Mouse (Mus musculus) urinary bladder, postnatal 25 days (tissue): ENCODE measurements around the gene Sav1.

ENCODE experiments used
- DNase-seq: peaks from one replicate; pipeline ENCODE4 v3.0.0; 2022; ENCODE audit warnings: low spot score

Gene Sav1

GRCm38 (mm10) chr12:69986786-69987497 lies at the start of gene Sav1:
TSS of gene Sav1 (minus strand) at chr12:69987002.
- DNase-seq = peak; percentile 83

GRCm38 (mm10) chr12:70026233-70026632 lies 39.4 kb upstream of the Sav1 start:
- DNase-seq = no peak

DNA sequence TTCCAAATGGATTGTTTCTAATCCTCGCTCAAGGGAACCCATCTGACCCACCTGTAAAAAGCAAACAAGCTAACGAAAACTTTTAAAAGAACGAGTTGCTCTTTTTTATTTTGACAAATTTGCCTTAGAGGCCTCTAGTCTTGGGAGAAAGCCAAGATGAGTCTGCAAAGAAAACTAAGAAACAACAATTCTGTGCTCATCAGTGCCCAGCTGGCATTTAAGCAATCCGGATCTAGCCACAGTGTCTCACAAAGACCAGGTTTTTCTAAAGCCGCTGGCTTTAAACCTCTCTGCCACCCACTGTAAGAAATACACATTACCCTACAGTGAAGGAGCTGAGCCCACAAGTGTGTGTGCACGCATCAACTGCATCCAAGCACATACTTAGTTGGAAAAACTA lies 38.6 kb upstream of the Sav1 start:
- DNase-seq = no peak

DNA sequence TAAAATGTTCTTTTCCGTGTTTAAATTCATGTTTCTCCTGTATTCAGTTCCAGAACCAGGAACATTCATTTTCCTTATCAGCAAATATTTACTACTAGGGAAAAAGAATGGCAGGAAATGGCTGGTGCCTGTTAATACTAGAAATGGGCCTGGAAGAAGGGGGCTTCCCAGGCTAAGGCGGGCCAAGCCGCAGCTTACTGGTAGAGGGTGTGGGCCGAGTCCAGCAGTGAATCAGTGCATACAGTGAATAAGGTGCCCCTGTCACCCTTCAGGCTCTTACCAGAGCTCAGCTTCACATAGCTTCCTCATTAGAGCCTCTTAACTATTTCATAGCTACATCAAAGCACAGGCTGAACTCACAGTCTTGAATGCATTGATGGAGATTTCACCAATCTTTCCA lies 36.8 kb upstream of the Sav1 start:
- no peak for DNase-seq

- DNase-seq = no peak
Measured at GRCm38 (mm10) chr12:70018153-70018552, 31.4 kb upstream of the Sav1 start.

DNA sequence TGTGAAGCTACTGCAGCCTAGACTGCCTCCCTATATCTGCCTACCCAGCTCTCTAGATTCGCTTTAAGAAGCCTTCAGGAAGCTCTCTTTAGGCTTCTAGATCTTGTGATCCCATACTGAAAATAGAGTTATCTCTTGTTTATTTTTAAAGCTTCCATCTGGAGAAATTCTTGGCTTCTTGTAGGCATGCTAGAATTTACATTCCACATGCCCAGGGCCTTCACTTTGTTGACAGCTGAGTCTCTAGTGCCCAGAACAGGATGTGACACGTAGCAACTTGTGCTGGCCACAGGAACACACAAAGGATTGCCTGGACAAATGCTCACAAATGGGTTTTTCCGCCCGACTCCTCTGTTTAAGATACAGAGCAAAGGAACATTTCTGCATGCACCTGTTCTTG lies 29.1 kb upstream of the Sav1 start:
- DNase-seq = no peak

- no peak for DNase-seq
Measured at GRCm38 (mm10) chr12:70011681-70012080, 24.9 kb upstream of the Sav1 start.

- no peak for DNase-seq
Measured at GRCm38 (mm10) chr12:70010356-70010755, 23.6 kb upstream of the Sav1 start.

DNA sequence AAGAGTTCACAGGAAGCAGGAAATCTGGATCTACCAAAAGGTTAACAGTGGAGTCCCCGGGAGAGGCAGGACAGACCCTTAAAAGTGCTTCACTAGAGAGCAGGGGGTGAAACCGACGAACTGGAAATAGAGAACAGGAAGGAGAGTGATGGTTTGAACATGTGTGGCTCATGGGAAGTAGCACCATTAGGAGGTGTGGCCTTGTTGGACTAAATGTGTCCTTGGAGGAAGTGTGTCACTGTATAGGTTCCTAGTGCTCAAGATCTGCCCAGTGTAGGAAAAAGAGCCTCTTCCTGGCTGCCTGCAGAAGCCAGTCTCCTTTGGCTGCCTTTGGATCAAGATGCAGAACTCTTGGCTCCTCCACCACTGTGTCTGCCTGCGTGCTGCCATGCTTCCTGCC lies 18.3 kb upstream of the Sav1 start:
- no peak for DNase-seq

- no peak for DNase-seq
Measured at GRCm38 (mm10) chr12:69998186-69998983, 11.6 kb upstream of the Sav1 start.

DNA sequence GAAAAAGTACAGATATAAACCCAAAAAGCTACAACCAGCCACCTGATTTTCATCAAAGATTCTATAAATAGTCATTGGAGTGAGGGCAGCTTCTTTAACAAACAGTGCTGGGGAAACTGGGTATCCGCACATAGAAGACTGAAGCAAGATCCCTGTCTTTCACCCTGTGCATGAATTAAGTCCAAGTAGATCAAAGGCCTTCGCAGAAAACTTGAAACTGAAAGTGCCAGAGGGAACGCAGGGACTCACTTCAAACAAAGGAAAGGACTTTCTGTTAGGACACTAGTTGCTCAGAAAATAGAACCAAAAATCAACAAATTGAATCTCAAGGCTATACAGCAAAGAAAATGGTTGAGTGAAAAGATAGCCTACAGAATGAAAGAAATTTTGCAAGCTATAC lies 8.6 kb upstream of the Sav1 start:
- DNase-seq = no peak

GRCm38 (mm10) chr12:69986241-69986762 lies 500 bp downstream of the Sav1 start:
- DNase-seq = peak; percentile 12

- DNase-seq = no peak
Measured at GRCm38 (mm10) chr12:69985546-69985945, 1.3 kb downstream of the Sav1 start.

DNA sequence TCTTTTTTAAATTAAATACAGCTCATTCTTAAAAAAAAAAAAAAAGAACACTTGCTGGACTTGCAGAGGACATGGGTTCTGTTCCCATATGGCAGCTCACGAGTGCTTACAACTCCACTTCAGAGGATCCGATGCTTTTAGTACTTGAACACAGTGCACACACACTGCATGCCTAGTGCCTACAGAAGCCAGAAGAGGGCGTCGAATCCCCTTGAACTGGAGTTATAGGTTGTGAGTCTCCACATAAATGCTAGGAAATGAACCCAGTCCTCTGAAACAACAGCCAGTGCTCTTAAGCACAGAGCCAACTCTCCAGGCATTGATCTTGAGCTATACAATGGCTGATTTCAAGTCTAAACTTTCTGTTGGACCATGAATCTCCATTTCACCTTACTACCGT lies 3.9 kb downstream of the Sav1 start:
- no peak for DNase-seq

- no peak for DNase-seq
Measured at GRCm38 (mm10) chr12:69977376-69977998, 9.3 kb downstream of the Sav1 start.

DNA sequence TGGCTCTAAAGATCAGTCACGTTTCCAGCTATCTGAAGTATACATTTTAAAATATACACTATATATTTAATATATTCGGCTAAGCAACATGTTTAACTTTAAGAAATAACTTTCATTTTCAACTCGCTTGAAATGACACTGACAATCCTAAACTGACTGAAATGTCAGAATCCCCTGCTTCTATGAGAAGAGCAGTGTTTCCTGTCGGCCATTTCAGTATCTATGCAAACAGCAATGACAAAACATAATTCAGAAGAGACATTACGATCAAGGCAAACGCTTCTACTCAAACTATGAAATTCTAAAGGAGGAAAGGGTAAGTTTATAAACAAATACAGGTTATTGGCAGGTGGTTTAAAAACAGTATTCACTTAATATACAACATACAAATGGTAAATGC lies 10.1 kb downstream of the Sav1 start:
- no peak for DNase-seq

GRCm38 (mm10) chr12:69973666-69974065 lies 13.1 kb downstream of the Sav1 start:
- DNase-seq = no peak

DNA sequence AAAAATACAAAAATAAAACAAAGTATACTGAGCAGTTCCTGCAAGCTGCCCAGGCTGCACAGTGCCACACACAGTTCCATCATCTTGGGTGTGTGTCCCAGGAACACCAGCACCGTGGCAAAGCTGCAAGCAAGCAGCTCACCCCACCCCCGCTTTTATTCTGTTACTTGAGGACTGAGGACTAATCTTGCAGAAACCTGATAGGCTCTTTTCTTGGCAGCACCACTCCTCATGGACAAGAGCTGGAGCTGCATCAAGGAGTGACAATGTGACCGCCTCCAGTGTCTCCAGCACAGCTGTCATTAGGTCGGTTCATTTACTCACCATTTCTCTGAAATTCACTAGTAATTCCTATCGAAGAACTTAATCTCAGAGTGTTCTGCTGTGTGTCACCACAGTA lies 18.6 kb downstream of the Sav1 start:
- DNase-seq = no peak

- no peak for DNase-seq
Measured at GRCm38 (mm10) chr12:69967112-69967511, 19.7 kb downstream of the Sav1 start.

- no peak for DNase-seq
Measured at GRCm38 (mm10) chr12:69966071-69966470, 20.7 kb downstream of the Sav1 start.

GRCm38 (mm10) chr12:69965644-69966043 lies 21.2 kb downstream of the Sav1 start:
- DNase-seq = no peak

DNA sequence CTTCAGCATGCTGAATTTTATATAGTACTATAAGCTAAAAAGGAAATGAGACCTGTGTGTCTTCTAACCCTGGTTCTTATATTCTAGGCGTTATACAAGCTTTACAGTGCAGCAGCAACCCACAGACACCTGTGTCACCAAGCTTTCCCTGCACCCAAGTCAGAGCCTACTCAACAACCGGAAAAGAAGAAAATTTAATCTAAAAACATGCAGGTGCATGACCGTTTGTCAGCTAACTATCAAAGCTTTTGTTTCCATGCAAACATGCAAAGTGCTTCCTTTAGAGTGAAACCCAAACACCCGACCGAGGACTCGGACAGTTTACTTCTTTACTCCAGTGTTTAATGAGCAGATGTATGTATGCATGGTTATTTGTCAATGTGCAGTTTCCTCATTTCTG lies 23.7 kb downstream of the Sav1 start:
- DNase-seq = no peak

DNA sequence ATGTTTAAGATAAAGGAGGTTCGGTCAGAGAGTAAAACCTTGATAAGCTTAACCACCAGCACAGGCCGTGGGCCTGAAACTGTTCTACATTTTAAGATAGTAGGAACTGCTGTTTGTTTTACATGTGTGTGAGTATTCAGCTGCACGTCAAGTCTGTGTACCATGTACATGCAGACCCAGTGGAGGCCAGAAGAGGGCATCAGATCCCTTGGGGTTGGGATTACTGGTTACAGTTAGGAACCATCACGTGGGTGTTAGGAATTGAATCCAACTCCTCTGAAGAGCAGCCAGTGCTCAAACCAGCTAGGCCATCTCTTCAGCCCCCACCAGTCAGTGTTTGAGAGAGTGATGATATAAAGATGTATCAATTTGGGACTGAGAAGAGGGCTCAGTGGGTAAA lies 24.3 kb downstream of the Sav1 start:
- DNase-seq = peak; percentile 29
